Mouse (Mus musculus): ENCODE data around the gene Ubn2. TPM values are rescaled to one million over a fixed set of nuclear protein-coding genes. Genes with fewer than 3 reads are reported as not detected.
A peak's percentile ranks its signal among the peaks of the same experiment; 100 is the strongest.
"Not testable (repeated sequence)": the region's sequence is repeated elsewhere in the genome, so short reads cannot be mapped to it uniquely, and the experiment has no call there.

The Ubn2 gene
- polyA plus RNA-seq, 1 experiment from 2014 or later = 13.9 TPM

- not testable (repeated sequence) for DNase-seq (ENCODE audit: low spot score); H3K27me3 ChIP-seq (ENCODE audit: low read depth, poor library complexity, severe bottlenecking); H3K9me3 ChIP-seq (replicated peaks); H3K4me1 ChIP-seq; H3K27ac ChIP-seq (replicated peaks); H3K36me3 ChIP-seq; H3K4me3 ChIP-seq
- 92% methylated on average over 2 of the region's 2 CpGs for WGBS
Observed at GRCm38 (mm10) chr6:38547005-38547404, 113.3 kb downstream of the Ubn2 start.

- Histone ChIP-seq H3K4me1 (peaks cover 8% of the 10 kb centered on the region), H3K4me3 (no peak overlapping the region), H3K27ac (replicated peaks) (no peak overlapping the region), H3K27me3 (ENCODE audit: low read depth, poor library complexity, severe bottlenecking) (no peaks in the 10 kb centered on the region), H3K9me3 (replicated peaks) (no peaks in the 10 kb centered on the region), H3K36me3 (no peaks in the 10 kb centered on the region)
- WGBS = 89% methylated on average over 1 of the region's 1 CpGs
- DNase-seq (ENCODE audit: low spot score) = no peak
Observed at GRCm38 (mm10) chr6:38547707-38548106, 114.0 kb downstream of the Ubn2 start.

GRCm38 (mm10) chr6:38548595-38548994, 114.8 kb downstream of the Ubn2 start:
- WGBS = 93% methylated on average over 7 of the region's 7 CpGs
- H3K27ac ChIP-seq (replicated peaks); DNase-seq (ENCODE audit: low spot score); H3K9me3 ChIP-seq (replicated peaks); H3K27me3 ChIP-seq (ENCODE audit: low read depth, poor library complexity, severe bottlenecking); H3K36me3 ChIP-seq; H3K4me3 ChIP-seq: not testable (repeated sequence)
- H3K4me1 ChIP-seq = peaks cover 15% of the 10 kb centered on the region

- WGBS = 85% methylated on average over 6 of the region's 6 CpGs
Observed at GRCm38 (mm10) chr6:38549840-38550239, 116.1 kb downstream of the Ubn2 start.

GRCm38 (mm10) chr6:38550250-38551061, 116.7 kb downstream of the Ubn2 start:
- WGBS = 10% methylated on average over 28 of the region's 28 CpGs

More at GRCm38 (mm10) chr6:38549840-38550239, 116.1 kb downstream of the Ubn2 start:
- Histone ChIP-seq H3K27ac (replicated peaks) (peak overlapping the region; percentile 99; the same call in 1 of the 2 replicates), H3K4me1 (peaks cover 26% of the 10 kb centered on the region), H3K4me3 (peak overlapping the region; percentile 89)
- not testable (repeated sequence) for H3K9me3 ChIP-seq (replicated peaks); H3K27me3 ChIP-seq (ENCODE audit: low read depth, poor library complexity, severe bottlenecking); DNase-seq (ENCODE audit: low spot score); H3K36me3 ChIP-seq

GRCm38 (mm10) chr6:38551062-38551988, 117.6 kb downstream of the Ubn2 start, which contains the start of gene Luc7l2:
Gene Luc7l2 (plus strand): TSS chr6:38551334.
- Histone ChIP-seq H3K27ac (replicated peaks) (peak within 1 kb of the TSS; percentile 99), H3K27me3 (ENCODE audit: low read depth, poor library complexity, severe bottlenecking) (no peaks in the 10 kb centered on the region), H3K4me3 (peak within 1 kb of the TSS; percentile 89), H3K9me3 (replicated peaks) (no peaks in the 10 kb centered on the region), H3K4me1 (peaks cover 29% of the 10 kb centered on the region), H3K36me3 (peaks cover 23% of the 10 kb centered on the region)
- peak; percentile 97 for DNase-seq (ENCODE audit: low spot score)
- WGBS = under 1% methylated on average over 90 of the region's 98 CpGs

More at GRCm38 (mm10) chr6:38550250-38551061, 116.7 kb downstream of the Ubn2 start:
- Histone ChIP-seq H3K27ac (replicated peaks) (peak overlapping the region; percentile 99), H3K27me3 (ENCODE audit: low read depth, poor library complexity, severe bottlenecking) (no peaks in the 10 kb centered on the region), H3K9me3 (replicated peaks) (no peaks in the 10 kb centered on the region), H3K4me3 (peak overlapping the region; percentile 89), H3K36me3 (peaks cover 15% of the 10 kb centered on the region), H3K4me1 (peaks cover 26% of the 10 kb centered on the region)
- DNase-seq (ENCODE audit: low spot score) = no peak

GRCm38 (mm10) chr6:38551989-38552635, 118.4 kb downstream of the Ubn2 start:
- Histone ChIP-seq H3K4me3 (peak overlapping the region; percentile 89), H3K27me3 (ENCODE audit: low read depth, poor library complexity, severe bottlenecking) (no peaks in the 10 kb centered on the region), H3K9me3 (replicated peaks) (no peaks in the 10 kb centered on the region), H3K4me1 (peaks cover 29% of the 10 kb centered on the region), H3K27ac (replicated peaks) (peak overlapping the region; percentile 99), H3K36me3 (peaks cover 31% of the 10 kb centered on the region)
- DNase-seq (ENCODE audit: low spot score) = peak; percentile 99
- under 1% methylated on average over 32 of the region's 32 CpGs for WGBS

GRCm38 (mm10) chr6:38552636-38553000, 118.9 kb downstream of the Ubn2 start:
- Histone ChIP-seq H3K9me3 (replicated peaks) (no peaks in the 10 kb centered on the region), H3K36me3 (peaks cover 36% of the 10 kb centered on the region), H3K27ac (replicated peaks) (peak overlapping the region; percentile 99), H3K4me3 (peak overlapping the region; percentile 89), H3K4me1 (peaks cover 29% of the 10 kb centered on the region), H3K27me3 (ENCODE audit: low read depth, poor library complexity, severe bottlenecking) (no peaks in the 10 kb centered on the region)
- DNase-seq (ENCODE audit: low spot score) = no peak
- 34% methylated on average over 5 of the region's 5 CpGs for WGBS

Small RNAs within 50 kb of the gene (microRNA-seq; reads per million reads assigned to microRNA genes)
- gene Mir7670 = not detected

Other genes with a start within 250 kb of the Ubn2 start
- 5.6 and 7.2 TPM in 2 replicates for gene D630045J12Rik, start 179.9 kb upstream of the Ubn2 start, polyA plus RNA-seq (2016; fragmentation: Nextera tagmentation; extraction: Ambion mirVana)
- gene Zc3hav1l, start 134.7 kb upstream of the Ubn2 start, polyA plus RNA-seq (2016; fragmentation: Nextera tagmentation; extraction: Ambion mirVana) = 12.9 and 13.6 TPM in 2 replicates
- gene Zc3hav1, start 79.3 kb upstream of the Ubn2 start, polyA plus RNA-seq (2016; fragmentation: Nextera tagmentation; extraction: Ambion mirVana) = 2.1 and 2.4 TPM in 2 replicates
- 14.6 and 15.6 TPM in 2 replicates for gene Ttc26, start 52.5 kb upstream of the Ubn2 start, polyA plus RNA-seq (2016; fragmentation: Nextera tagmentation; extraction: Ambion mirVana)
- 121 TPM in 2 replicates for gene Fmc1, start 99.6 kb downstream of the Ubn2 start, polyA plus RNA-seq (2016; fragmentation: Nextera tagmentation; extraction: Ambion mirVana)
- gene Luc7l2, start 117.4 kb downstream of the Ubn2 start, polyA plus RNA-seq (2016; fragmentation: Nextera tagmentation; extraction: Ambion mirVana) = 36.1 and 37.4 TPM in 2 replicates
- gene Klrg2, start 203.3 kb downstream of the Ubn2 start, polyA plus RNA-seq (2016; fragmentation: Nextera tagmentation; extraction: Ambion mirVana) = 0.14 TPM in 1 of 2 replicates, not detected in the other
- gene Clec2l, start 229.1 kb downstream of the Ubn2 start, polyA plus RNA-seq (2016; fragmentation: Nextera tagmentation; extraction: Ambion mirVana) = 1.1 and 1.3 TPM in 2 replicates